Mouse (Mus musculus): ENCODE measurements around the gene Ces3a. TPM values are rescaled to one million over a fixed set of nuclear protein-coding genes. Genes with fewer than 3 reads are reported as not detected.
"Not testable (repeated sequence)": the region's sequence is repeated elsewhere in the genome, so short reads cannot be mapped to it uniquely, and the experiment has no call there.

The Ces3a gene
- polyA plus RNA-seq, 1 experiment, result 0.09 TPM

DNA sequence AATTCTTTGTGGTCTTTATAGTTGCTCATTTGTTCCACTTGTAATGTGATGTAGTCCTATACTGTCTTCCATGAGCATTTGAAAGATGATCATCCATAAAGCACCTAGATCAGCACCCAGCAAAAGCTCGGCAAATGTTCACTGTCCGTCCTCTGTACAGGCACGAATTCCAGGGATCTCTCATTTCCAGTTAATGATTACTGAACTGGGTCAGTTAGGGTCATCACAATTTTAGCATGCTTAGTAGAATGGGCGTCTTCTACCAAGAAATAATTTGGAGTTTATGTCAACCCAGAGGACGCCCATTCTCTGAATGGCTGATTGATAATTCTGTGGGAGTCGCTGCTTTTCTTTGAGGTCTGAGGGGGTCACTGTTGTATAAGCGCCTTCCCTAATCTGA, 19.5 kb downstream of the Ces3a start:
- H3K27ac ChIP-seq (ENCODE audit: insufficient read depth, low read depth, low read length), result peak overlapping the region; percentile 77; the same call in 1 of the 2 replicates
- not testable (repeated sequence) for H3K4me3 ChIP-seq (ENCODE audit: insufficient read depth, low read depth, low read length); H3K27me3 ChIP-seq (replicated peaks; ENCODE audit: control insufficient read depth, insufficient read depth, low read length); H3K36me3 ChIP-seq (ENCODE audit: control insufficient read depth, insufficient read depth, low read length)
- WGBS, result 41% methylated on average over 7 of the region's 7 CpGs
- 0 out of 2 replicates have a peak, but pooled peaks have one; percentile 7 for TF ChIP-seq CTCF (conservative IDR thresholded peaks at IDR 0.05; ENCODE audit: insufficient read depth, insufficient read length, low read depth, low read length)
- peaks cover 19% of the 10 kb centered on the region; the same call in 1 of the 2 replicates for H3K4me1 ChIP-seq (ENCODE audit: control insufficient read depth, insufficient read depth, low read length)
- DNase-seq, result peak; percentile 88

DNA sequence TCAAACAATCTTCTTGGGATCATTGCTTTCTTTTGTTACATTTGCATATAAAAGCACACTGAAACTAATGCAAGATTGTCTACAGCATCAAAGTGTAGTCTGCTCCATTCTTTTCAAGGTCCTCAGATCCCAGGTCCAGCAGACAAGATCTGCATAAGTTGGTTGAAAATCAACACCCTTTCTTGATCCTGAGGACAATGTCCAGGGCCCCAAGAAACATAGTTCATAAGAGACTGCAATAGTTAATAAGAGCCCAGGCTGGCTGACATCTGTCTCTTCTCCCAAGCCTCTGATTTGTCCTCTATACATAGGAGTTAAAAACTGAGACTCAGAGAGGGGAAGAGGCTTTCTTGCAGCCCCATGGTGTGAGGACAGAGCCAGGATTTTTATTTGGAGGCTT, 20.6 kb downstream of the Ces3a start:
- Histone ChIP-seq H3K27me3 (replicated peaks; ENCODE audit: control insufficient read depth, insufficient read depth, low read length) (no peaks in the 10 kb centered on the region), H3K4me3 (ENCODE audit: insufficient read depth, low read depth, low read length) (no peak overlapping the region), H3K36me3 (ENCODE audit: control insufficient read depth, insufficient read depth, low read length) (no peaks in the 10 kb centered on the region), H3K4me1 (ENCODE audit: control insufficient read depth, insufficient read depth, low read length) (peaks cover 19% of the 10 kb centered on the region; the same call in 1 of the 2 replicates), H3K27ac (ENCODE audit: insufficient read depth, low read depth, low read length) (peak overlapping the region; percentile 73)
- TF ChIP-seq CTCF (conservative IDR thresholded peaks at IDR 0.05; ENCODE audit: insufficient read depth, insufficient read length, low read depth, low read length) (no peak), POLR2A (IDR thresholded peaks at IDR 0.05; ENCODE audit: low read depth, low read length) (no peak)
- peak; percentile 64 for DNase-seq

DNA sequence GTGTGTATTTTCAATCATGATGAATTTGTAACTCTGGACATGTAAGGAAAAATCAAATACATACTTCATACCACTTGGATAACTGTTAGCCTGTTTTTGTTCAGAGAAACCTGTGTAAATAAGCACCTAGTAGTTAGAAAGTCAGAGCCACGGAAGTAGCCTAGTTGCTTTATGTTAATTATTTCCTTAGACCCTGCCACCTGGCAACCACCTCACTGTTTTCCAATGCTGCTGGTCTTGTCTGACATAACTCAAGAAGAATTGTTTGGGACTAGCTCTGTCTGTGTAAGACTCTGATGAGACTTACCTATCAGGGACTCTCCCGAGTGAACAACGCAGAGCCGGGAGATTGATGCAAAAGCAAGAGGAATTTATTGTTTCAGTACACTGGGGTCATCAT, 28.2 kb downstream of the Ces3a start:
- TF ChIP-seq POLR2A (IDR thresholded peaks at IDR 0.05; ENCODE audit: low read depth, low read length), result no peak
- no peak for TF ChIP-seq CTCF (conservative IDR thresholded peaks at IDR 0.05; ENCODE audit: insufficient read depth, insufficient read length, low read depth, low read length)
- 74% methylated on average over 4 of the region's 4 CpGs for WGBS
- Histone ChIP-seq H3K4me3 (ENCODE audit: insufficient read depth, low read depth, low read length) (no peak overlapping the region), H3K27me3 (replicated peaks; ENCODE audit: control insufficient read depth, insufficient read depth, low read length) (no peaks in the 10 kb centered on the region), H3K27ac (ENCODE audit: insufficient read depth, low read depth, low read length) (0 out of 2 replicates have a peak overlapping the region, but pooled peaks have one; percentile 31), H3K4me1 (ENCODE audit: control insufficient read depth, insufficient read depth, low read length) (peaks cover 6% of the 10 kb centered on the region; the same call in 1 of the 2 replicates), H3K36me3 (ENCODE audit: control insufficient read depth, insufficient read depth, low read length) (no peaks in the 10 kb centered on the region)
- DNase-seq, result peak; percentile 58

DNA sequence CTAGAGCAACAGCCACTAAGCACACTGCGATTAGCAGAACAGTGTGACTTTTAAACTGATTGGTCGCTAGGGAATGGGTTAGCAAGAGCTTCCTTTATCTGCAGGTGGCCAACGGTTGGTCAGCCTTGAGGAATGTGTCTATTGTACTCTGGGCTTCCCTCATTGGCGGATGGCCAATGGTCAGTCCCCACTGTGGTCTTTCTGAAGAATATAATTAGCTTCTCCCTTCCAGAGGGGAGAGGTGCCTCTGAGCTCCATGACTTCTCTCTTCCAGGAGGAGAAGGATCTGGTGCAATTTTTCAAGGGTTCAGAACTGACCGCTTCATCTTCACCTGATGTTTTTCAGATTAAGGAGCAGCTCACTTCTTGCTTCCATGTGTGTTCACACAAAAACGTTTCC, 28.7 kb downstream of the Ces3a start:
- no peak for DNase-seq
- TF ChIP-seq POLR2A (IDR thresholded peaks at IDR 0.05; ENCODE audit: low read depth, low read length), result no peak
- no peak for TF ChIP-seq CTCF (conservative IDR thresholded peaks at IDR 0.05; ENCODE audit: insufficient read depth, insufficient read length, low read depth, low read length)
- 67% methylated on average over 6 of the region's 6 CpGs for WGBS
- Histone ChIP-seq H3K4me1 (ENCODE audit: control insufficient read depth, insufficient read depth, low read length) (peaks cover 6% of the 10 kb centered on the region; the same call in 1 of the 2 replicates), H3K36me3 (ENCODE audit: control insufficient read depth, insufficient read depth, low read length) (no peaks in the 10 kb centered on the region), H3K27ac (ENCODE audit: insufficient read depth, low read depth, low read length) (0 out of 2 replicates have a peak overlapping the region, but pooled peaks have one; percentile 31), H3K4me3 (ENCODE audit: insufficient read depth, low read depth, low read length) (no peak overlapping the region), H3K27me3 (replicated peaks; ENCODE audit: control insufficient read depth, insufficient read depth, low read length) (no peaks in the 10 kb centered on the region)

DNA sequence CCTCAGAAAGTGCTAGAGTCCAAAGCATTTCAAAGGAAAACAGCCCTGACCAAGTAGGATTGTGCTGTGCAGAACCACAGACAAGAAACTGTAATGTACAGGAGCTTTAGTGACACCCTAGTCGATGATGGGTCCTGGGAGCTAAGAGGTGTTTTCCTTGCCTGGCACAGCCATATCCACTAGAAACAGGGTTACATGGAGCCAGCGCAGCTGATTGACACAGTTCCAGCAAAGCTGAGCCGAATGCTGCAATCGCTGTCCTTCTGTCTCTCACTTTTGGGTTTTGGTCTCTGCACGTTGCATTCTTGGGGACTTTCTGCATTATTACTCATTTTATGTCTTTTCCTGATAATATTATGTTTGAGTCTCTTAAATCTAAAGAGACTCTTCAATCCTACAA, 30.2 kb downstream of the Ces3a start:
- no peak for DNase-seq

DNA sequence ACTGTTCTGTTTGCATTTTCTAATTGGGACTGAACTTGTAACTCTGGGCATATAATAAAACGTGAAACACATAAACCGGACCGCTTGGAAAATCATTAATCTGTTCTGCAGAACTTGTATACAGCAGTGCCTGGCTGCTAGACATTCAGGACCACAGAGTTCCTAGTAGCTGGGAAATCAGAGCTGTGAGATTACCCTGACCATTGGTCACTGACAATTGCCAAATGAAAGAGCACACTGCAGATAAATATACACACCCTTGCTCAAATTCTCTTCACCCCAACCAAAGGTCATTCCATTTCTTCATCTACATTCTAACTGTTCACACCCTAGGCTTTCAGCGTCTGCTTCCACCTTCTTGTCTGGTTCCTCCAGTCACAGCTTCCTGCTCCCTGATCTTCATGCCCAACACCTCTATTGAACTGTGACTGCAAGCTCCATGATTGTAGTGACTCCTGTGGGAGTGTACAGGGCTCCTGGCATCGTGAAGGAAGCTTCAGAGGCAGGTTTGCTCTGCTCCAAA, 32.5 kb downstream of the Ces3a start:
- WGBS, result 53% methylated on average over 5 of the region's 5 CpGs
- no peak for DNase-seq
- H3K27ac ChIP-seq (ENCODE audit: insufficient read depth, low read depth, low read length), result no peak overlapping the region
- no peak overlapping the region for H3K4me3 ChIP-seq (ENCODE audit: insufficient read depth, low read depth, low read length)
- no peaks in the 10 kb centered on the region for H3K27me3 ChIP-seq (replicated peaks; ENCODE audit: control insufficient read depth, insufficient read depth, low read length)
- no peak for TF ChIP-seq CTCF (conservative IDR thresholded peaks at IDR 0.05; ENCODE audit: insufficient read depth, insufficient read length, low read depth, low read length)
- no peak for TF ChIP-seq POLR2A (IDR thresholded peaks at IDR 0.05; ENCODE audit: low read depth, low read length)
- H3K36me3 ChIP-seq (ENCODE audit: control insufficient read depth, insufficient read depth, low read length), result no peaks in the 10 kb centered on the region
- peaks cover 6% of the 10 kb centered on the region; the same call in 1 of the 2 replicates for H3K4me1 ChIP-seq (ENCODE audit: control insufficient read depth, insufficient read depth, low read length)

More for the DNA sequence above, 30.2 kb downstream of the Ces3a start:
- Histone ChIP-seq H3K4me1 (ENCODE audit: control insufficient read depth, insufficient read depth, low read length) (peaks cover 6% of the 10 kb centered on the region; the same call in 1 of the 2 replicates), H3K27ac (ENCODE audit: insufficient read depth, low read depth, low read length) (no peak overlapping the region), H3K36me3 (ENCODE audit: control insufficient read depth, insufficient read depth, low read length) (no peaks in the 10 kb centered on the region), H3K27me3 (replicated peaks; ENCODE audit: control insufficient read depth, insufficient read depth, low read length) (no peaks in the 10 kb centered on the region), H3K4me3 (ENCODE audit: insufficient read depth, low read depth, low read length) (no peak overlapping the region)
- no peak for TF ChIP-seq POLR2A (IDR thresholded peaks at IDR 0.05; ENCODE audit: low read depth, low read length)
- no peak for TF ChIP-seq CTCF (conservative IDR thresholded peaks at IDR 0.05; ENCODE audit: insufficient read depth, insufficient read length, low read depth, low read length)
- 93% methylated on average over 5 of the region's 5 CpGs for WGBS

DNA sequence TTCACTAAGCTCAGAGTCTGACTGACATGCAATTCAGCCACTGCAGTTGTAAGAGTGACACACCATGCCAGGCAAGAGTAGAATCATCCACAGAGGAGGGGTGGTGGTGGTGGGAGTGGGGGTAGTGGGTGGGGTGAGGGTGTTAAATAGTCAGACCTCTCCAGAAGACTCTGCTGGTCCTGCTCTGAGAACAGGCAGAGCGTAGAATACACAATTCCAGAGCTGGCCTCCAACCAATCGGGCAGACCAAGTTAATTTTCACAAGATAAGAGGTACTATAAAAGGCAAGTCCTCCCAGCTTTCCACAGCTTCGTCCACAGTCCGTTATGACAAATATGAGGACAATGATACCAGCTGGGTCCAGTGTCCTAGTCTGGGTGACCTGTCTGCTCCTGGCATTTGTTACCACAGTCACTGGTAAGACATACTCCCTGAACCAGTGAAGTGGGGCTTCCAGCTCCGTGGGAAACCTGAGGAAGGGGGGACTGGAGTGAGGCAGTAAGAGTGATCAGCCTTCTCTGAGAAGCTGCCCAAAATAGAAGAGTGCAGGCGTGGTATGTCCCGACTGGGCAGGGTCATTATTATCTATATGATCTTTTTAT, 35.1 kb downstream of the Ces3a start, which contains the start of gene Ces3b:
Gene Ces3b, plus strand, starts transcription at position 305 of the 602 bp plus-strand sequence.
- H3K27ac ChIP-seq (ENCODE audit: insufficient read depth, low read depth, low read length), result no peak within 1 kb of the TSS
- H3K4me1 ChIP-seq (ENCODE audit: control insufficient read depth, insufficient read depth, low read length), result no peaks in the 10 kb centered on the region
- H3K36me3 ChIP-seq (ENCODE audit: control insufficient read depth, insufficient read depth, low read length), result no peaks in the 10 kb centered on the region
- no peak for TF ChIP-seq CTCF (conservative IDR thresholded peaks at IDR 0.05; ENCODE audit: insufficient read depth, insufficient read length, low read depth, low read length)
- TF ChIP-seq POLR2A (IDR thresholded peaks at IDR 0.05; ENCODE audit: low read depth, low read length), result no peak
- DNase-seq, result no peak
- no peak within 1 kb of the TSS for H3K4me3 ChIP-seq (ENCODE audit: insufficient read depth, low read depth, low read length)
- no peaks in the 10 kb centered on the region for H3K27me3 ChIP-seq (replicated peaks; ENCODE audit: control insufficient read depth, insufficient read depth, low read length)
- 69% methylated on average over 7 of the region's 7 CpGs for WGBS

DNA sequence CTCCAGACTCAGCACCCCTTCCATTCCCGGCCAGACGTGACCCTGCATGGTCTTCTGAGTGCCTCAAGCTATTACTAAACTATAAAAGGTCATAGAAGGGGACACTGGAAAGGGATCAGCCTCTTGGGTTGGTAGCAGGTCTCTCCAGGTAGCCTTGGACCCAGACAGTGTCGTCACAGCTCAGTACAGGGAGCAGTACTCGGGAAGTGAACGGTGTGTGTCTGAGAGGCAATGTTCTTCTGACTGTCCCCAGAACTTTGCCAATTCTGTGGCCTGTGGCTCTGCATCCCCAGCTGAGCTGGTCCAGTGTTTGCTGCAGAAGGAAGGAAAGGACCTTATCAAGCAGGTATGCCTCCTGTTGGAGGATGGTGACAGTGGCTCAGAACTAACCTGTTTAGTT, 39.8 kb downstream of the Ces3a start:
- H3K36me3 ChIP-seq (ENCODE audit: control insufficient read depth, insufficient read depth, low read length); H3K4me1 ChIP-seq (ENCODE audit: control insufficient read depth, insufficient read depth, low read length); DNase-seq; H3K4me3 ChIP-seq (ENCODE audit: insufficient read depth, low read depth, low read length); H3K27ac ChIP-seq (ENCODE audit: insufficient read depth, low read depth, low read length); H3K27me3 ChIP-seq (replicated peaks; ENCODE audit: control insufficient read depth, insufficient read depth, low read length): not testable (repeated sequence)
- 87% methylated on average over 5 of the region's 5 CpGs for WGBS

Measured in kidney, adult 2 months (tissue).